Mouse (Mus musculus): ENCODE data around the gene Tns1. TPM values are rescaled to one million over a fixed set of nuclear protein-coding genes. Genes with fewer than 3 reads are reported as not detected.
"Not testable (repeated sequence)": the region's sequence is repeated elsewhere in the genome, so short reads cannot be mapped to it uniquely, and the experiment has no call there.

Gene Tns1
- polyA plus RNA-seq, 1 experiment from 2014 or later, result 11.3 TPM

- peaks cover 2% of the 10 kb centered on the region; the same call in 1 of the 2 replicates for H3K4me1 ChIP-seq (ENCODE audit: control insufficient read depth, insufficient read depth, low read length)
- 11% methylated on average over 16 of the region's 16 CpGs for WGBS
- peak overlapping the region; percentile 34; the same call in 1 of the 2 replicates for H3K9ac ChIP-seq (replicated peaks; ENCODE audit: low read depth, low read length)
- 0 out of 2 replicates have a peak overlapping the region, but pooled peaks have one; percentile 52 for H3K27ac ChIP-seq (ENCODE audit: low read depth, low read length)
- H3K4me2 ChIP-seq (ENCODE audit: low read depth, low read length), result 0 out of 2 replicates have a peak overlapping the region, but pooled peaks have one; percentile 4
- no peak overlapping the region for H3K4me3 ChIP-seq (ENCODE audit: low read depth, low read length)
- no peaks in the 10 kb centered on the region for H3K9me3 ChIP-seq (ENCODE audit: control insufficient read depth, low read length)
- no peaks in the 10 kb centered on the region for H3K27me3 ChIP-seq (ENCODE audit: control insufficient read depth, insufficient read depth, low read length)
- peak; percentile 50; the same call in 1 of the 2 replicates for ATAC-seq (ENCODE audit: low read depth)
- H3K36me3 ChIP-seq (ENCODE audit: control insufficient read depth, insufficient read depth, low read length), result no peaks in the 10 kb centered on the region
Observed at GRCm38 (mm10) chr1:73902171-73902991, 221.9 kb downstream of the Tns1 start.

- no peaks in the 10 kb centered on the region for H3K27me3 ChIP-seq (ENCODE audit: control insufficient read depth, insufficient read depth, low read length)
- H3K4me1 ChIP-seq (ENCODE audit: control insufficient read depth, insufficient read depth, low read length), result peaks cover 2% of the 10 kb centered on the region; the same call in 1 of the 2 replicates
- H3K36me3 ChIP-seq (ENCODE audit: control insufficient read depth, insufficient read depth, low read length), result no peaks in the 10 kb centered on the region
- H3K27ac ChIP-seq (ENCODE audit: low read depth, low read length), result no peak overlapping the region
- no peak overlapping the region for H3K4me2 ChIP-seq (ENCODE audit: low read depth, low read length)
- no peaks in the 10 kb centered on the region for H3K9me3 ChIP-seq (ENCODE audit: control insufficient read depth, low read length)
- 8% methylated on average over 3 of the region's 3 CpGs for WGBS
- ATAC-seq (ENCODE audit: low read depth), result peak; percentile 63
- H3K9ac ChIP-seq (replicated peaks; ENCODE audit: low read depth, low read length), result no peak overlapping the region
- H3K4me3 ChIP-seq (ENCODE audit: low read depth, low read length), result no peak overlapping the region
Observed at GRCm38 (mm10) chr1:73901496-73901899, 222.8 kb downstream of the Tns1 start.

- not testable (repeated sequence) for H3K4me1 ChIP-seq (ENCODE audit: control insufficient read depth, insufficient read depth, low read length); ATAC-seq (ENCODE audit: low read depth); H3K27ac ChIP-seq (ENCODE audit: low read depth, low read length); H3K9ac ChIP-seq (replicated peaks; ENCODE audit: low read depth, low read length); H3K4me3 ChIP-seq (ENCODE audit: low read depth, low read length); H3K4me2 ChIP-seq (ENCODE audit: low read depth, low read length); H3K9me3 ChIP-seq (ENCODE audit: control insufficient read depth, low read length); H3K27me3 ChIP-seq (ENCODE audit: control insufficient read depth, insufficient read depth, low read length); H3K36me3 ChIP-seq (ENCODE audit: control insufficient read depth, insufficient read depth, low read length)
- 95% methylated on average over 6 of the region's 6 CpGs for WGBS
Observed at GRCm38 (mm10) chr1:73895451-73895850, 228.8 kb downstream of the Tns1 start.

- no peak for ATAC-seq (ENCODE audit: low read depth)
- Histone ChIP-seq H3K36me3 (ENCODE audit: control insufficient read depth, insufficient read depth, low read length) (no peaks in the 10 kb centered on the region), H3K27me3 (ENCODE audit: control insufficient read depth, insufficient read depth, low read length) (no peaks in the 10 kb centered on the region), H3K4me3 (ENCODE audit: low read depth, low read length) (no peak overlapping the region), H3K4me2 (ENCODE audit: low read depth, low read length) (no peak overlapping the region), H3K27ac (ENCODE audit: low read depth, low read length) (no peak overlapping the region), H3K9me3 (ENCODE audit: control insufficient read depth, low read length) (no peaks in the 10 kb centered on the region), H3K9ac (replicated peaks; ENCODE audit: low read depth, low read length) (no peak overlapping the region), H3K4me1 (ENCODE audit: control insufficient read depth, insufficient read depth, low read length) (no peaks in the 10 kb centered on the region)
Observed at GRCm38 (mm10) chr1:73880731-73881130, 243.5 kb downstream of the Tns1 start.

GRCm38 (mm10) chr1:73875676-73876218 is 248.5 kb downstream of the Tns1 start:
- no peaks in the 10 kb centered on the region for H3K4me1 ChIP-seq (ENCODE audit: control insufficient read depth, insufficient read depth, low read length)
- H3K4me3 ChIP-seq (ENCODE audit: low read depth, low read length), result no peak overlapping the region
- no peak overlapping the region for H3K4me2 ChIP-seq (ENCODE audit: low read depth, low read length)
- no peaks in the 10 kb centered on the region for H3K9me3 ChIP-seq (ENCODE audit: control insufficient read depth, low read length)
- no peak overlapping the region for H3K27ac ChIP-seq (ENCODE audit: low read depth, low read length)
- WGBS, result 10% methylated on average over 1 of the region's 1 CpGs
- no peak for ATAC-seq (ENCODE audit: low read depth)
- H3K27me3 ChIP-seq (ENCODE audit: control insufficient read depth, insufficient read depth, low read length), result no peaks in the 10 kb centered on the region
- no peak overlapping the region for H3K9ac ChIP-seq (replicated peaks; ENCODE audit: low read depth, low read length)
- H3K36me3 ChIP-seq (ENCODE audit: control insufficient read depth, insufficient read depth, low read length), result no peaks in the 10 kb centered on the region

GRCm38 (mm10) chr1:73864314-73864713 is 259.9 kb downstream of the Tns1 start:
- no peak for ATAC-seq (ENCODE audit: low read depth)
- 69% methylated on average over 3 of the region's 3 CpGs for WGBS

GRCm38 (mm10) chr1:73863074-73863431 is 261.2 kb downstream of the Tns1 start:
- WGBS, result 44% methylated on average over 11 of the region's 11 CpGs
- H3K4me1 ChIP-seq (ENCODE audit: control insufficient read depth, insufficient read depth, low read length), result no peaks in the 10 kb centered on the region
- H3K36me3 ChIP-seq (ENCODE audit: control insufficient read depth, insufficient read depth, low read length), result no peaks in the 10 kb centered on the region
- ATAC-seq (ENCODE audit: low read depth), result peak; percentile 23; the same call in 1 of the 2 replicates
- no peak overlapping the region for H3K4me2 ChIP-seq (ENCODE audit: low read depth, low read length)
- H3K27ac ChIP-seq (ENCODE audit: low read depth, low read length), result no peak overlapping the region
- H3K27me3 ChIP-seq (ENCODE audit: control insufficient read depth, insufficient read depth, low read length), result no peaks in the 10 kb centered on the region
- no peak overlapping the region for H3K9ac ChIP-seq (replicated peaks; ENCODE audit: low read depth, low read length)
- no peak overlapping the region for H3K4me3 ChIP-seq (ENCODE audit: low read depth, low read length)
- H3K9me3 ChIP-seq (ENCODE audit: control insufficient read depth, low read length), result no peaks in the 10 kb centered on the region

More at GRCm38 (mm10) chr1:73864314-73864713, 259.9 kb downstream of the Tns1 start:
- no peaks in the 10 kb centered on the region for H3K4me1 ChIP-seq (ENCODE audit: control insufficient read depth, insufficient read depth, low read length)
- no peak overlapping the region for H3K4me2 ChIP-seq (ENCODE audit: low read depth, low read length)
- no peak overlapping the region for H3K9ac ChIP-seq (replicated peaks; ENCODE audit: low read depth, low read length)
- H3K27me3 ChIP-seq (ENCODE audit: control insufficient read depth, insufficient read depth, low read length), result no peaks in the 10 kb centered on the region
- H3K4me3 ChIP-seq (ENCODE audit: low read depth, low read length), result no peak overlapping the region
- H3K27ac ChIP-seq (ENCODE audit: low read depth, low read length), result no peak overlapping the region
- no peaks in the 10 kb centered on the region for H3K9me3 ChIP-seq (ENCODE audit: control insufficient read depth, low read length)
- H3K36me3 ChIP-seq (ENCODE audit: control insufficient read depth, insufficient read depth, low read length), result no peaks in the 10 kb centered on the region

GRCm38 (mm10) chr1:73862323-73863073 is 261.8 kb downstream of the Tns1 start:
- H3K27ac ChIP-seq (ENCODE audit: low read depth, low read length), result 0 out of 2 replicates have a peak overlapping the region, but pooled peaks have one; percentile 2
- no peak overlapping the region for H3K4me3 ChIP-seq (ENCODE audit: low read depth, low read length)
- H3K9ac ChIP-seq (replicated peaks; ENCODE audit: low read depth, low read length), result no peak overlapping the region
- no peaks in the 10 kb centered on the region for H3K4me1 ChIP-seq (ENCODE audit: control insufficient read depth, insufficient read depth, low read length)
- peak; percentile 97 for ATAC-seq (ENCODE audit: low read depth)
- no peak overlapping the region for H3K4me2 ChIP-seq (ENCODE audit: low read depth, low read length)
- H3K36me3 ChIP-seq (ENCODE audit: control insufficient read depth, insufficient read depth, low read length), result no peaks in the 10 kb centered on the region
- 6% methylated on average over 15 of the region's 15 CpGs for WGBS
- H3K9me3 ChIP-seq (ENCODE audit: control insufficient read depth, low read length), result no peaks in the 10 kb centered on the region
- no peaks in the 10 kb centered on the region for H3K27me3 ChIP-seq (ENCODE audit: control insufficient read depth, insufficient read depth, low read length)

GRCm38 (mm10) chr1:73860421-73860820 is 263.8 kb downstream of the Tns1 start:
- Histone ChIP-seq H3K4me2 (ENCODE audit: low read depth, low read length) (no peak overlapping the region), H3K27ac (ENCODE audit: low read depth, low read length) (no peak overlapping the region), H3K27me3 (ENCODE audit: control insufficient read depth, insufficient read depth, low read length) (no peaks in the 10 kb centered on the region), H3K9me3 (ENCODE audit: control insufficient read depth, low read length) (no peaks in the 10 kb centered on the region), H3K4me1 (ENCODE audit: control insufficient read depth, insufficient read depth, low read length) (no peaks in the 10 kb centered on the region), H3K36me3 (ENCODE audit: control insufficient read depth, insufficient read depth, low read length) (no peaks in the 10 kb centered on the region), H3K9ac (replicated peaks; ENCODE audit: low read depth, low read length) (no peak overlapping the region), H3K4me3 (ENCODE audit: low read depth, low read length) (no peak overlapping the region)
- ATAC-seq (ENCODE audit: low read depth), result no peak
- WGBS, result 91% methylated on average over 3 of the region's 3 CpGs
